Mouse (Mus musculus): ENCODE results near the gene Fam234b.

The Fam234b gene

GRCm38 (mm10) chr6:135205802-135206201 is 8.0 kb downstream of the Fam234b start:
- in situ Hi-C loops (cut with MboI; ENCODE audit: low pct_unique_long_range_greater_than_20kb in 1 of 2, low sequenced_read_pairs in 2 of 2, unreplicated experiment in 1 of 2) = no loop called here

GRCm38 (mm10) chr6:135206909-135207308 is 9.1 kb downstream of the Fam234b start:
- in situ Hi-C loops (cut with MboI; ENCODE audit: low pct_unique_long_range_greater_than_20kb in 1 of 2, low sequenced_read_pairs in 2 of 2, unreplicated experiment in 1 of 2) = no loop called here

- in situ Hi-C loops (cut with MboI; ENCODE audit: low pct_unique_long_range_greater_than_20kb in 1 of 2, low sequenced_read_pairs in 2 of 2, unreplicated experiment in 1 of 2) = no loop called here
These were observed 13.4 kb downstream of the Fam234b start for GRCm38 (mm10) chr6:135211169-135211568.

GRCm38 (mm10) chr6:135212666-135213065 is 14.9 kb downstream of the Fam234b start:
- in situ Hi-C loops (cut with MboI; ENCODE audit: low pct_unique_long_range_greater_than_20kb in 1 of 2, low sequenced_read_pairs in 2 of 2, unreplicated experiment in 1 of 2) = no loop called here

- in situ Hi-C loops (cut with MboI; ENCODE audit: low pct_unique_long_range_greater_than_20kb in 1 of 2, low sequenced_read_pairs in 2 of 2, unreplicated experiment in 1 of 2) = no loop called here
These were observed 20.6 kb downstream of the Fam234b start for GRCm38 (mm10) chr6:135218330-135218729.

- in situ Hi-C loops (cut with MboI; ENCODE audit: low pct_unique_long_range_greater_than_20kb in 1 of 2, low sequenced_read_pairs in 2 of 2, unreplicated experiment in 1 of 2) = no loop called here
These were observed 22.1 kb downstream of the Fam234b start for GRCm38 (mm10) chr6:135219916-135220315.

GRCm38 (mm10) chr6:135223786-135224416 is 26.1 kb downstream of the Fam234b start:
- in situ Hi-C loops (cut with MboI; ENCODE audit: low pct_unique_long_range_greater_than_20kb in 1 of 2, low sequenced_read_pairs in 2 of 2, unreplicated experiment in 1 of 2) = no loop called here

GRCm38 (mm10) chr6:135228465-135228941 is 30.7 kb downstream of the Fam234b start:
- in situ Hi-C loops (cut with MboI; ENCODE audit: low pct_unique_long_range_greater_than_20kb in 1 of 2, low sequenced_read_pairs in 2 of 2, unreplicated experiment in 1 of 2) = no loop called here

- in situ Hi-C loops (cut with MboI; ENCODE audit: low pct_unique_long_range_greater_than_20kb in 1 of 2, low sequenced_read_pairs in 2 of 2, unreplicated experiment in 1 of 2) = no loop called here
These were observed 32.8 kb downstream of the Fam234b start for GRCm38 (mm10) chr6:135230586-135230985.

- in situ Hi-C loops (cut with MboI; ENCODE audit: low pct_unique_long_range_greater_than_20kb in 1 of 2, low sequenced_read_pairs in 2 of 2, unreplicated experiment in 1 of 2) = no loop called here
These were observed 34.8 kb downstream of the Fam234b start for GRCm38 (mm10) chr6:135232443-135233182.

- in situ Hi-C loops (cut with MboI; ENCODE audit: low pct_unique_long_range_greater_than_20kb in 1 of 2, low sequenced_read_pairs in 2 of 2, unreplicated experiment in 1 of 2) = no loop called here
These were observed 38.0 kb downstream of the Fam234b start for GRCm38 (mm10) chr6:135235742-135236141.

- in situ Hi-C loops (cut with MboI; ENCODE audit: low pct_unique_long_range_greater_than_20kb in 1 of 2, low sequenced_read_pairs in 2 of 2, unreplicated experiment in 1 of 2) = no loop called here
These were observed 38.8 kb downstream of the Fam234b start for GRCm38 (mm10) chr6:135236576-135236975.

GRCm38 (mm10) chr6:135237326-135237725 is 39.5 kb downstream of the Fam234b start:
- in situ Hi-C loops (cut with MboI; ENCODE audit: low pct_unique_long_range_greater_than_20kb in 1 of 2, low sequenced_read_pairs in 2 of 2, unreplicated experiment in 1 of 2) = no loop called here

GRCm38 (mm10) chr6:135238211-135238610 is 40.4 kb downstream of the Fam234b start:
- in situ Hi-C loops (cut with MboI; ENCODE audit: low pct_unique_long_range_greater_than_20kb in 1 of 2, low sequenced_read_pairs in 2 of 2, unreplicated experiment in 1 of 2) = no loop called here

- in situ Hi-C loops (cut with MboI; ENCODE audit: low pct_unique_long_range_greater_than_20kb in 1 of 2, low sequenced_read_pairs in 2 of 2, unreplicated experiment in 1 of 2) = loop anchor here in 1 of 2 experiments (10.0 kb wide), 1 partner anchor 134 kb away; no protein-coding TSS in a partner anchor
These were observed 42.6 kb downstream of the Fam234b start for GRCm38 (mm10) chr6:135240361-135240760.

GRCm38 (mm10) chr6:135245586-135245985 is 47.8 kb downstream of the Fam234b start:
- in situ Hi-C loops (cut with MboI; ENCODE audit: low pct_unique_long_range_greater_than_20kb in 1 of 2, low sequenced_read_pairs in 2 of 2, unreplicated experiment in 1 of 2) = loop anchor here (5.0 to 10.0 kb wide), 2 partner anchors 129 to 132 kb away; no protein-coding TSS in a partner anchor

GRCm38 (mm10) chr6:135247861-135248260 is 50.1 kb downstream of the Fam234b start:
- in situ Hi-C loops (cut with MboI; ENCODE audit: low pct_unique_long_range_greater_than_20kb in 1 of 2, low sequenced_read_pairs in 2 of 2, unreplicated experiment in 1 of 2) = loop anchor here (5.0 to 10.0 kb wide), 2 partner anchors 127 to 129 kb away; no protein-coding TSS in a partner anchor

GRCm38 (mm10) chr6:135249846-135250531 is 52.2 kb downstream of the Fam234b start:
- in situ Hi-C loops (cut with MboI; ENCODE audit: low pct_unique_long_range_greater_than_20kb in 1 of 2, low sequenced_read_pairs in 2 of 2, unreplicated experiment in 1 of 2) = loop anchor here (5.0 to 10.0 kb wide), 2 partner anchors 125 to 127 kb away; no protein-coding TSS in a partner anchor

Data from mouse embryonic stem cell (cell line).